Mouse (Mus musculus) heart, embryonic 11.5 days (tissue): ENCODE results near the gene Alox5. TPM values are rescaled to one million over a fixed set of nuclear protein-coding genes. Genes with fewer than 3 reads are reported as not detected.

Experiments
- ATAC-seq: fragments of 200-750 bp; cut with Nextera tagmentation; replicated peaks from 2 replicates; pipeline ENCODE4 v1.8.0; 2017; ENCODE audit warnings: moderate library complexity; ENCODE audit not compliant: insufficient number of reproducible peaks, low FRiP score, low TSS enrichment
- H3K27ac ChIP-seq: fragments of 300-500 bp; sonication (generic); 2 replicates; pipeline ENCODE4 v1.5.1; 2014; ENCODE audit warnings: mild to moderate bottlenecking, low read depth, low read length
- H3K27me3 ChIP-seq: fragments of 300-500 bp; sonication (generic); 2 replicates; pipeline ENCODE4 v1.6.1; 2014; ENCODE audit warnings: mild to moderate bottlenecking, low read length, mixed read lengths; ENCODE audit not compliant: control insufficient read depth, insufficient read depth
- H3K36me3 ChIP-seq: fragments of 300-500 bp; sonication (generic); 2 replicates; pipeline ENCODE4 v1.6.1; 2014; ENCODE audit warnings: mild to moderate bottlenecking, low read length, moderate library complexity, mixed read lengths; ENCODE audit not compliant: control insufficient read depth, insufficient read depth
- H3K4me1 ChIP-seq: fragments of 300-500 bp; sonication (generic); 2 replicates; pipeline ENCODE4 v1.6.1; 2014; ENCODE audit warnings: low read length; ENCODE audit not compliant: control insufficient read depth, insufficient read depth
- H3K4me2 ChIP-seq: fragments of 300-500 bp; sonication (generic); 2 replicates; pipeline ENCODE4 v1.6.1; 2014; ENCODE audit warnings: mild to moderate bottlenecking, moderate library complexity
- H3K4me3 ChIP-seq: fragments of 300-500 bp; sonication (generic); 2 replicates; pipeline ENCODE4 v1.5.1; 2014; ENCODE audit warnings: low read depth, low read length
- H3K9ac ChIP-seq: fragments of 300-500 bp; sonication (generic); 2 replicates; pipeline ENCODE4 v1.6.1; 2014; ENCODE audit warnings: mild to moderate bottlenecking, low read depth, low read length, moderate library complexity
- H3K9me3 ChIP-seq: fragments of 300-500 bp; sonication (generic); replicated peaks from 2 replicates; pipeline ENCODE4 v1.6.1; 2016; ENCODE audit warnings: low read length; ENCODE audit not compliant: control insufficient read depth
- WGBS: fragments of 180-500 bp; shearing (Covaris S2); extraction: QIAGEN DNeasy Blood & Tissue Kit; methylation state at CpG from one replicate; pipeline ENCODE4 v1.1.7; 2014; ENCODE audit not compliant: insufficient replicate concordance; 5-methylcytosine and 5-hydroxymethylcytosine counted together
- polyA plus RNA-seq: library from polyadenylated mRNA; unstranded; fragments of >200 nt; fragmentation: Nextera tagmentation; extraction: Ambion mirVana; gene quantifications from 2 replicates; pipeline ENCODE4 v1.2.1, GENCODE M21; 2014

The Alox5 gene
- polyA plus RNA-seq, 1 experiment from 2014 or later, result 2.7 TPM

DNA sequence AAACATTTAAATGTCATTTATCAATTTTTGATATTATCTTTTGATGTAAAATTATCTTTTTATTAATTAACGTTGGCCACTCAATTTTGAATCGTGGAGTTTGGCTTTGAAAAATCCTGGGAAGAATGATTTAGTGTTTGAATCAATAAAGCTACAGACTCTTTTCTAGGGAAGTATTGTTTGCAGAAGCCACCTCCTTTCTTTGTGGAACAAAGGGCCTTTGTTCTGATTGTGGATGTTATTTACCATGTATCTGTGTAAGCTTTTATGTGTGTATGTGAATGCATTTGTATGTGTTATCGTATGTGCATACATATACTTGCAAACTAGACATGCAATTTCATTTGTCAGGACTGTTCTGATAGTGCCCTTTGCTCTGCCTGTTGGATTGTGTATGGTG lies 74.5 kb downstream of the Alox5 start:
- ATAC-seq, result no peak
- Histone ChIP-seq H3K27ac (no peak overlapping the region), H3K36me3 (no peaks in the 10 kb centered on the region), H3K4me1 (peaks cover 13% of the 10 kb centered on the region), H3K4me2 (no peak overlapping the region), H3K9ac (no peak overlapping the region), H3K27me3 (no peaks in the 10 kb centered on the region), H3K4me3 (no peak overlapping the region), H3K9me3 (no peaks in the 10 kb centered on the region)
- 84% methylated on average over 3 of the region's 3 CpGs for WGBS

DNA sequence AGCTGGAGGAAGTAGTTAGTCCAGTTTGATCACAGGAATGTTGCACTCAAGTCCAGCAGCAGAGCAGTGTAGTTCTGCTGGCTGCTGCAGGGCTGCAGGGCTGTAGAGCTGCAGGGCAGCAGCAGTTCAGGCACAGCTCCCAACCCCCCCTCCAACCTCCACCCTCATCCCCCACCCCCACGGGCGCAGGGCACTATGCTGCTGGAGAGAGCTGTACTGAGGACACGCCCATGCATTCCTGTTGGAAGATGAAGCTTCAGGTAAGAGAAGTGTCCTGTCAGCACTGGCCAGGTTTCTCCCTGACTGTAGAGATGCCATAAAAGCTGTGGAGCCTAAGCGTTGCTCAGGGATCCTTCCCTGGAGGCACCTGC lies 74.9 kb downstream of the Alox5 start:
- H3K4me1 ChIP-seq, result peaks cover 13% of the 10 kb centered on the region
- 0 out of 2 replicates have a peak, but pooled peaks have one; percentile 35 for ATAC-seq
- 24% methylated on average over 4 of the region's 4 CpGs for WGBS
- H3K4me3 ChIP-seq, result no peak overlapping the region
- no peaks in the 10 kb centered on the region for H3K36me3 ChIP-seq
- no peaks in the 10 kb centered on the region for H3K27me3 ChIP-seq
- H3K9ac ChIP-seq, result no peak overlapping the region
- no peak overlapping the region for H3K4me2 ChIP-seq
- H3K9me3 ChIP-seq, result no peaks in the 10 kb centered on the region
- H3K27ac ChIP-seq, result no peak overlapping the region

DNA sequence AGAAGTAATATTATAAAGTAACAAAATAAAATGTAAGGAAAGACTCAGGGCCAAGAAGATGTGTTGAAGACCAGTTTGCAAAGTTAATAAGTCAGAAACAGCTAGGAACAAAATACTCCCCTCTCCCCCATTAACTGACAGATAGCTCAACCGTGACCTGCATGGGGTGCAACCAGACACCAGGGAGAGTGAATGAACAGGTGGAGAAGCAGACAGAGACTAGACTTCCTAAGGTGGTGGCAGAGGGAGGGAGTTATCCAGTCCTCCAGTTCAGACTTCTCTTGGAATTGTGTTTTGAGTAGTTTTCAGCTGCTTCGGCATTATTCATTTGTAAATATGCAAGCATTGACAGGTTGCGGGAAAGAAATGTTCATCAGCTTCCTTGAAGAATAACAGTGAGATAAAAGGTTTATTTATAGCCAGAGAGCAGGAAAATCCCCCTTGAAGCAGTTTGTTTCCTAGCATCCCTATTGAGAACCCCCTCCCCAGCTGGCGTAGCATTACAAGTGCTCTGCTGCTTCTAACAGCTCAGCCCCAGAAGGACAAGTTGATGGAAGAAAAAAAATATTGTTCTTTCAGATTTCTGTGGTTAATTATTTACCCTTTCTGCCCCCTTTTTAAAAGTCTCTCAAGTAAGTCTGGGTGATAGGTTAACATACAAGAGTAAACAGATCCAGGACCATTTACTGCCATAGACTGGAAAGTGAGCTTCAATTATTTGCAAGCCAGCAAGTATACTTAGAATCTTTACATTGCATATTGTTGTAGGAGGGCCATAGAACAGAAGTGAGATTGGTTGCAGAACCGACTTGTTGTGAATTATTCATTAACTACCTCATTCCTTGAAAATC lies 75.6 kb downstream of the Alox5 start:
- Histone ChIP-seq H3K36me3 (no peaks in the 10 kb centered on the region), H3K9ac (no peak overlapping the region), H3K27me3 (no peaks in the 10 kb centered on the region), H3K4me1 (peaks cover 13% of the 10 kb centered on the region), H3K4me3 (no peak overlapping the region), H3K9me3 (no peaks in the 10 kb centered on the region), H3K4me2 (0 out of 2 replicates have a peak overlapping the region, but pooled peaks have one; percentile 6), H3K27ac (no peak overlapping the region)
- no peak for ATAC-seq
- 29% methylated on average over 5 of the region's 5 CpGs for WGBS

DNA sequence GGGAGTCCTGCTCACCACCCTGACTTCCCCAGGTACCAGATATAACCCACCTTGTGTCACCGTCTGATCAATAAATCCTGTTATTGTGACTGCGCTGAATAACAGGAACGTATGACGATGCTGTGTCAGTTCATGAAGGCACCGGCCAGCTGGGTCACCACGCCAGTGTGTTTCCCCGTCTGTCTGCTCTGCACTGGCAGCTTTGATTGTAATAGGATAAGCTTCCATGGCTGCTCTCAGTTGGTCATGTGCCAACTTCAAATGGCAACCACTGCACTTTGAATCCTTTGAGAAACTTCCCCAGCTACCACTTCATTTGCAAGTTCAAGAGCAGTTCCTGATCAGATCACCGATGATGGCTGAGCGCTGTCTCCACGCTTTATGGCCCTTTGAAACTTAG lies 77.4 kb downstream of the Alox5 start:
- H3K27ac ChIP-seq, result no peak overlapping the region
- H3K9ac ChIP-seq, result no peak overlapping the region
- WGBS, result 88% methylated on average over 10 of the region's 10 CpGs
- peaks cover 13% of the 10 kb centered on the region for H3K4me1 ChIP-seq
- H3K4me3 ChIP-seq, result no peak overlapping the region
- H3K4me2 ChIP-seq, result no peak overlapping the region
- no peaks in the 10 kb centered on the region for H3K36me3 ChIP-seq
- ATAC-seq, result no peak
- no peaks in the 10 kb centered on the region for H3K9me3 ChIP-seq
- H3K27me3 ChIP-seq, result no peaks in the 10 kb centered on the region

DNA sequence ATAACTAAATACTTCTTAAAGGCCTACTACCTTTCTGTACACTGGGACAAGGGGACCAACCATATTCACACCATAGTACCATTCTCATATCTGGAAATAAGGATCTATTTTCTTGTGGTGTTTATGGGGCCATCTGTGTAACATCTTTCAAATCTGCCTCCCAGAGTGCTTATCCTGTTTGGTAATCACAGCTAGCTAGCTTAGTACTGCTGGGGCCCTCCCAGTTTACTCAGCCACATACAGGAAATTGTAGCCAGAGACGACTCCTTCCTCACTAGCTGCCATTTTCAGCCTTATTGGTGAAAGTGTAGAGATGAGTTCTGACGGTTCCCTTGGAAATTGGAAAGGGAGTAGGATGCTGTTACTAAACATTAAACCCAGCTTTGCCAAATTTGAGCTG lies 79.4 kb downstream of the Alox5 start:
- Histone ChIP-seq H3K9me3 (no peaks in the 10 kb centered on the region), H3K4me3 (no peak overlapping the region), H3K27me3 (no peaks in the 10 kb centered on the region), H3K4me1 (peaks cover 13% of the 10 kb centered on the region), H3K4me2 (no peak overlapping the region), H3K36me3 (no peaks in the 10 kb centered on the region), H3K9ac (no peak overlapping the region), H3K27ac (no peak overlapping the region)
- WGBS, result 50% methylated on average over 2 of the region's 2 CpGs
- ATAC-seq, result no peak

DNA sequence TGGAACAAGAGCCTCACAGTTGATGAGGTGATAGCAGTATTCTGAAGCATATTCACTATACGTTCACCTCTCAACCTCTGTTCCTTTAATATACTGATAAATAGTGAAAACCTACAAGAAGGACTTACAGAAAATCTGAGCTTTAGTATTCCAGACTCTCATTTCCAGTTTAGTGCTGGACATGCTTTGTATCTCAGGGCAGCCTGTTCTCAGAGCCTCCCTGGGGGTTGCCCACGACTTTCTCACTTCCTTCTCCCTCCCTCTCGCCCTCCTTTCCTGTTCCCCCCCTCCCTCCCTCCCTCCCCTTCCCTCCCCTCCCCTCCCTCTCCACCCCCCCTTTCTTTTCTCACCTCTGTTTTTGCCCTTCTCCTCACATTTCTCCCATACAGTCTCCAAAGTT lies 80.8 kb downstream of the Alox5 start:
- 48% methylated on average over 3 of the region's 3 CpGs for WGBS
- no peak overlapping the region for H3K4me3 ChIP-seq
- no peaks in the 10 kb centered on the region for H3K9me3 ChIP-seq
- no peak overlapping the region for H3K4me2 ChIP-seq
- no peak overlapping the region for H3K9ac ChIP-seq
- H3K27ac ChIP-seq, result no peak overlapping the region
- H3K27me3 ChIP-seq, result no peaks in the 10 kb centered on the region
- peaks cover 3% of the 10 kb centered on the region for H3K4me1 ChIP-seq
- no peaks in the 10 kb centered on the region for H3K36me3 ChIP-seq
- no peak for ATAC-seq

DNA sequence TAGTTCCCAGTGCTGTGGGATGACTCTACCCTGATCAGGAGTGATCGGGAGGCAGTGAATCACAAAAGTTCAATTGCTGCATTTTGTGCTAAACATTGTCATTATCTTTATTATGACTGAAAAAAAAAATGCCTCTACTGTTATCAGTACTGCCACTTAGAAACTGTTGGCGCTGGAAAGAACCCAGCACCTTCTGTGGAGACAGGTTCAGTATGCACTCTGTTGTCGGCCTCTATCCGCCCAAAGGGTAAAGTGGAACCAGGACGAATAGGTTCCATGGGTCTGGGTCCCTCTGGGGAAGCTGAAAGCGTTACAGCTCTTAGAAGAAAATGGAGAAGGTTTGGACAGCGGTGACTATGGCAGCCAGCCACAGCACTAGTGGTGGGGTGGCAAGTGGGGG lies 82.1 kb downstream of the Alox5 start:
- Histone ChIP-seq H3K27me3 (no peaks in the 10 kb centered on the region), H3K36me3 (no peaks in the 10 kb centered on the region), H3K9ac (no peak overlapping the region), H3K4me2 (no peak overlapping the region), H3K27ac (no peak overlapping the region), H3K9me3 (no peaks in the 10 kb centered on the region), H3K4me3 (no peak overlapping the region), H3K4me1 (0 out of 2 replicates have a peak, but pooled peaks cover 5% of the 10 kb centered on the region)
- WGBS, result 81% methylated on average over 7 of the region's 7 CpGs
- ATAC-seq, result no peak

DNA sequence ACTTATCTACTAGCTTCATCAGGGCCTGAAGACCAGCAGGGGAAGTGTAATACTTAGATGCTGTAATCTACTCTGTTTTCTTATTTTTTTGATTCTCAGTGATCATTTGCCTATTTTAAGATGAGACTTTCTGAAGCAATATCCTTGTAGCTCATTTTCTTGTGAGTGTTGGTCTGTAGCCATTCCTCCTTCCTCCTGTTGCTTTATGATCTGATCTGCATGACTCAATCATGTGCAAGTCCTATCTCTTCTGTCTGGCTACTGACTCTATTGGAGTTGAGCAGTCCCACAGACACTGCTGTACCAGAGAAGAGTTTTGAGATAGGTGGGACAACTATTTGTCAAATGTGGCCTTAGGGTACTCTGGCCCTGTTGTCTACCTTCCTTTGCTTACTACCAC lies 86.4 kb downstream of the Alox5 start:
- 0 out of 2 replicates have a peak, but pooled peaks cover 3% of the 10 kb centered on the region for H3K4me1 ChIP-seq
- H3K27me3 ChIP-seq, result no peaks in the 10 kb centered on the region
- no peaks in the 10 kb centered on the region for H3K9me3 ChIP-seq
- no peak overlapping the region for H3K9ac ChIP-seq
- no peak overlapping the region for H3K4me3 ChIP-seq
- H3K27ac ChIP-seq, result no peak overlapping the region
- ATAC-seq, result no peak
- no peak overlapping the region for H3K4me2 ChIP-seq
- H3K36me3 ChIP-seq, result no peaks in the 10 kb centered on the region

DNA sequence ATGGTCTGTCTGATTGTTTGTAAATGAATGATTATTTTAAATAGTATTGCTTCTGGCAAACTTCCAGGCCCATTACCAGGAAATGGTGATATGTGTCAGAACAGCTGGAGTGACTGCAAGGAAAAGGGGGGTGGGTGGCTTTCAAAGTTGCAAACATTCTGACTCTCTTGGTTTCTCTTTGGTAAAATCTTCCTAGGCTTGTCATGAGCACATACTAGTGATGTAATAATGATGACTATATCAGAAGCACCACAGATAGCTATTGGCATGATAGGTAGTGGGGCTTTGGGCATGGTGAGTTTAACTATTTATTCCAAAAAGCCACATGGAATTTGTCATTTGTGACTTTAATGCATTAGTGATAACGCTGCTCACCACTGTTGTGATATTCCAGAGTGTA lies 86.8 kb downstream of the Alox5 start:
- Histone ChIP-seq H3K9me3 (no peaks in the 10 kb centered on the region), H3K27me3 (no peaks in the 10 kb centered on the region), H3K27ac (no peak overlapping the region), H3K4me1 (0 out of 2 replicates have a peak, but pooled peaks cover 3% of the 10 kb centered on the region), H3K4me2 (no peak overlapping the region), H3K9ac (no peak overlapping the region), H3K4me3 (no peak overlapping the region), H3K36me3 (no peaks in the 10 kb centered on the region)
- WGBS, result 91% methylated on average over 1 of the region's 1 CpGs
- no peak for ATAC-seq
